Mouse (Mus musculus) small intestine, adult 2 months (tissue): ENCODE measurements around the gene Abhd16a.

Source experiments
- CTCF ChIP-seq: fragments of 200-500 bp; IDR thresholded peaks from 2 replicates; pipeline ENCODE4 v1.5.1; 2012; ENCODE audit warnings: low read depth, mild to moderate bottlenecking, control low read depth, inconsistent platforms, low read length, moderate library complexity, mixed read lengths; ENCODE audit not compliant: insufficient replicate concordance, insufficient read length; ENCODE audit errors: extremely low read depth
- POLR2A ChIP-seq: fragments of 200-500 bp; IDR thresholded peaks from 2 replicates; pipeline ENCODE4 v1.6.1; 2012; ENCODE audit warnings: low read depth, mild to moderate bottlenecking, control low read depth, inconsistent platforms, low read length, moderate library complexity

- TF ChIP-seq CTCF (no peak), POLR2A (no peak; the same call in 1 of the 2 replicates)
Observed at GRCm38 (mm10) chr17:35047688-35048087, 41.4 kb upstream of the Abhd16a start.
